Mouse (Mus musculus): Measurements from ENCODE around the gene Fancm. TPM values are rescaled to one million over a fixed set of nuclear protein-coding genes. Genes with fewer than 3 reads are reported as not detected.

The Fancm gene
- polyA plus RNA-seq, 1 experiment: 1.2 TPM

DNA sequence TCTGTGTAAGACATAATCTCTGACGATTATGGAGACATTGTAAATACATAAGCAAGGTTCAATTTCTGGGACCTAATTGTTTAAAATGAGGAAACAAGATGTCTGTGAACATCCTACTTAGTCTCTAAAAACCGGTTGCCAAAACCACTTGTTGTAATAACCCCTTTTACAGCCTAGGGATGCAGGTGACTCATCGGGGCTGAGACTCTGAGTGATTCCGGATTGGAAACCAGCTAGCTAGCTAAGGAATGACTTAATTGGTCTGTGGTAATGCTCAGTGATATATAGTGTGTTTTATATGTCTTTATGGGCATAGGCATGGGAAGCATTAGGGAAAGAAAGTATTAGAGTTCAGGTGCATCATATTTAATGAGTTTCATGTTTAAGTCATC, 37.9 kb upstream of the Fancm start:
- H3K4me3 ChIP-seq: peak overlapping the region; percentile 68
- H3K79me2 ChIP-seq (ENCODE audit: control insufficient read depth, insufficient read depth): peaks cover 62% of the 10 kb centered on the region
- peak overlapping the region; percentile 88 for H3K4me2 ChIP-seq (ENCODE audit: low read depth)
- H3K36me3 ChIP-seq (ENCODE audit: control insufficient read depth, insufficient read depth): peaks cover 10% of the 10 kb centered on the region
- TF ChIP-seq CEBPB (IDR thresholded peaks at IDR 0.05; ENCODE audit: insufficient read depth, poor library complexity, severe bottlenecking) (no peak), MYOD1 (IDR thresholded peaks at IDR 0.05; ENCODE audit: control insufficient read depth in 1 of 3, insufficient read length in 2 of 3, low read depth in 2 of 3) (no peak), USF1 (IDR thresholded peaks at IDR 0.05; ENCODE audit: low read depth) (no peak), MYOG (IDR thresholded peaks at IDR 0.05; ENCODE audit: control insufficient read depth in 1 of 3, insufficient read depth in 1 of 3, insufficient read length in 2 of 3, low read depth in 2 of 3) (no peak)
- H3K27me3 ChIP-seq (ENCODE audit: control insufficient read depth, insufficient read depth, insufficient read length): no peaks in the 10 kb centered on the region
- H3ac ChIP-seq (ENCODE audit: control insufficient read depth, insufficient read length): no peak overlapping the region

- Histone ChIP-seq H3K79me2 (ENCODE audit: control insufficient read depth, insufficient read depth) (peaks cover 45% of the 10 kb centered on the region), H3K4me2 (ENCODE audit: low read depth) (no peak overlapping the region), H3K36me3 (ENCODE audit: control insufficient read depth, insufficient read depth) (peaks cover 33% of the 10 kb centered on the region), H3K27me3 (ENCODE audit: control insufficient read depth, insufficient read depth, insufficient read length) (no peaks in the 10 kb centered on the region), H3K4me3 (no peak overlapping the region), H3ac (ENCODE audit: control insufficient read depth, insufficient read length) (no peak overlapping the region)
- TF ChIP-seq TCF12 (IDR thresholded peaks at IDR 0.05; ENCODE audit: insufficient read depth, poor library complexity, severe bottlenecking) (no peak), MYOD1 (IDR thresholded peaks at IDR 0.05; ENCODE audit: control insufficient read depth in 1 of 3, insufficient read length in 2 of 3, low read depth in 2 of 3) (no peak), POLR2AphosphoS2 (IDR thresholded peaks at IDR 0.05; ENCODE audit: insufficient read length, low read depth) (no peak), SRF (IDR thresholded peaks at IDR 0.05; ENCODE audit: control insufficient read depth, insufficient read length, low read depth) (no peak), REST (IDR thresholded peaks at IDR 0.05; ENCODE audit: insufficient read depth, insufficient read length) (no peak)
Measured at GRCm38 (mm10) chr12:65048799-65049198, 26.6 kb upstream of the Fancm start.

GRCm38 (mm10) chr12:65058203-65058602, 17.2 kb upstream of the Fancm start:
- TF ChIP-seq POLR2AphosphoS2 (IDR thresholded peaks at IDR 0.05; ENCODE audit: insufficient read length, low read depth) (no peak), MYOD1 (IDR thresholded peaks at IDR 0.05; ENCODE audit: control insufficient read depth in 1 of 3, insufficient read length in 2 of 3, low read depth in 2 of 3) (no peak), USF1 (IDR thresholded peaks at IDR 0.05; ENCODE audit: low read depth) (no peak), TCF3 (IDR thresholded peaks at IDR 0.05; ENCODE audit: insufficient read length, low read depth) (no peak), TCF12 (IDR thresholded peaks at IDR 0.05; ENCODE audit: insufficient read depth, poor library complexity, severe bottlenecking) (no peak), E2F4 (IDR thresholded peaks at IDR 0.05; ENCODE audit: insufficient read depth) (no peak), CEBPB (IDR thresholded peaks at IDR 0.05; ENCODE audit: insufficient read depth, poor library complexity, severe bottlenecking) (no peak), SRF (IDR thresholded peaks at IDR 0.05; ENCODE audit: control insufficient read depth, insufficient read length, low read depth) (no peak), MYOG (IDR thresholded peaks at IDR 0.05; ENCODE audit: control insufficient read depth in 1 of 3, insufficient read depth in 1 of 3, insufficient read length in 2 of 3, low read depth in 2 of 3) (no peak), POLR2A (IDR thresholded peaks at IDR 0.05; ENCODE audit: insufficient read length, low read depth) (no peak), MAX (IDR thresholded peaks at IDR 0.05; ENCODE audit: low read depth) (no peak), REST (IDR thresholded peaks at IDR 0.05; ENCODE audit: insufficient read depth, insufficient read length) (no peak)
- Histone ChIP-seq H3ac (ENCODE audit: control insufficient read depth, insufficient read length) (no peak overlapping the region), H3K27me3 (ENCODE audit: control insufficient read depth, insufficient read depth, insufficient read length) (no peaks in the 10 kb centered on the region), H3K4me2 (ENCODE audit: low read depth) (no peak overlapping the region), H3K79me2 (ENCODE audit: control insufficient read depth, insufficient read depth) (no peaks in the 10 kb centered on the region), H3K36me3 (ENCODE audit: control insufficient read depth, insufficient read depth) (peaks cover 91% of the 10 kb centered on the region), H3K4me3 (no peak overlapping the region)

- Histone ChIP-seq H3K4me3 (no peak overlapping the region), H3K79me2 (ENCODE audit: control insufficient read depth, insufficient read depth) (no peaks in the 10 kb centered on the region), H3K27me3 (ENCODE audit: control insufficient read depth, insufficient read depth, insufficient read length) (no peaks in the 10 kb centered on the region), H3ac (ENCODE audit: control insufficient read depth, insufficient read length) (no peak overlapping the region), H3K36me3 (ENCODE audit: control insufficient read depth, insufficient read depth) (peaks cover 87% of the 10 kb centered on the region), H3K4me2 (ENCODE audit: low read depth) (no peak overlapping the region)
- no peak for TF ChIP-seq REST (IDR thresholded peaks at IDR 0.05; ENCODE audit: insufficient read depth, insufficient read length)
- no peak for TF ChIP-seq MAX (IDR thresholded peaks at IDR 0.05; ENCODE audit: low read depth)
- no peak for TF ChIP-seq CEBPB (IDR thresholded peaks at IDR 0.05; ENCODE audit: insufficient read depth, poor library complexity, severe bottlenecking)
- no peak for TF ChIP-seq USF1 (IDR thresholded peaks at IDR 0.05; ENCODE audit: low read depth)
- TF ChIP-seq POLR2AphosphoS2 (IDR thresholded peaks at IDR 0.05; ENCODE audit: insufficient read length, low read depth): no peak
- TF ChIP-seq MYOG (IDR thresholded peaks at IDR 0.05; ENCODE audit: control insufficient read depth in 1 of 3, insufficient read depth in 1 of 3, insufficient read length in 2 of 3, low read depth in 2 of 3): no peak
- no peak for TF ChIP-seq TCF12 (IDR thresholded peaks at IDR 0.05; ENCODE audit: insufficient read depth, poor library complexity, severe bottlenecking)
- no peak for TF ChIP-seq SRF (IDR thresholded peaks at IDR 0.05; ENCODE audit: control insufficient read depth, insufficient read length, low read depth)
- no peak for TF ChIP-seq E2F4 (IDR thresholded peaks at IDR 0.05; ENCODE audit: insufficient read depth)
- no peak for TF ChIP-seq TCF3 (IDR thresholded peaks at IDR 0.05; ENCODE audit: insufficient read length, low read depth)
- no peak for TF ChIP-seq MYOD1 (IDR thresholded peaks at IDR 0.05; ENCODE audit: control insufficient read depth in 1 of 3, insufficient read length in 2 of 3, low read depth in 2 of 3)
- TF ChIP-seq POLR2A (IDR thresholded peaks at IDR 0.05; ENCODE audit: insufficient read length, low read depth): no peak
Measured at GRCm38 (mm10) chr12:65061082-65061481, 14.3 kb upstream of the Fancm start.

GRCm38 (mm10) chr12:65065241-65065640, 10.2 kb upstream of the Fancm start:
- Histone ChIP-seq H3ac (ENCODE audit: control insufficient read depth, insufficient read length) (no peak overlapping the region), H3K79me2 (ENCODE audit: control insufficient read depth, insufficient read depth) (no peaks in the 10 kb centered on the region), H3K4me2 (ENCODE audit: low read depth) (no peak overlapping the region), H3K4me3 (no peak overlapping the region), H3K27me3 (ENCODE audit: control insufficient read depth, insufficient read depth, insufficient read length) (no peaks in the 10 kb centered on the region), H3K36me3 (ENCODE audit: control insufficient read depth, insufficient read depth) (peaks cover 79% of the 10 kb centered on the region)
- no peak for TF ChIP-seq E2F4 (IDR thresholded peaks at IDR 0.05; ENCODE audit: insufficient read depth)
- no peak for TF ChIP-seq MYOG (IDR thresholded peaks at IDR 0.05; ENCODE audit: control insufficient read depth in 1 of 3, insufficient read depth in 1 of 3, insufficient read length in 2 of 3, low read depth in 2 of 3)
- no peak for TF ChIP-seq MAX (IDR thresholded peaks at IDR 0.05; ENCODE audit: low read depth)
- no peak for TF ChIP-seq TCF12 (IDR thresholded peaks at IDR 0.05; ENCODE audit: insufficient read depth, poor library complexity, severe bottlenecking)
- no peak for TF ChIP-seq CEBPB (IDR thresholded peaks at IDR 0.05; ENCODE audit: insufficient read depth, poor library complexity, severe bottlenecking)
- no peak for TF ChIP-seq SRF (IDR thresholded peaks at IDR 0.05; ENCODE audit: control insufficient read depth, insufficient read length, low read depth)
- no peak for TF ChIP-seq POLR2AphosphoS2 (IDR thresholded peaks at IDR 0.05; ENCODE audit: insufficient read length, low read depth)
- TF ChIP-seq USF1 (IDR thresholded peaks at IDR 0.05; ENCODE audit: low read depth): no peak
- no peak for TF ChIP-seq POLR2A (IDR thresholded peaks at IDR 0.05; ENCODE audit: insufficient read length, low read depth)
- no peak for TF ChIP-seq REST (IDR thresholded peaks at IDR 0.05; ENCODE audit: insufficient read depth, insufficient read length)
- TF ChIP-seq TCF3 (IDR thresholded peaks at IDR 0.05; ENCODE audit: insufficient read length, low read depth): no peak
- no peak for TF ChIP-seq MYOD1 (IDR thresholded peaks at IDR 0.05; ENCODE audit: control insufficient read depth in 1 of 3, insufficient read length in 2 of 3, low read depth in 2 of 3)

All from myocyte (in vitro differentiated cells).